Mouse (Mus musculus): ENCODE results near the gene Spred2.

DNA sequence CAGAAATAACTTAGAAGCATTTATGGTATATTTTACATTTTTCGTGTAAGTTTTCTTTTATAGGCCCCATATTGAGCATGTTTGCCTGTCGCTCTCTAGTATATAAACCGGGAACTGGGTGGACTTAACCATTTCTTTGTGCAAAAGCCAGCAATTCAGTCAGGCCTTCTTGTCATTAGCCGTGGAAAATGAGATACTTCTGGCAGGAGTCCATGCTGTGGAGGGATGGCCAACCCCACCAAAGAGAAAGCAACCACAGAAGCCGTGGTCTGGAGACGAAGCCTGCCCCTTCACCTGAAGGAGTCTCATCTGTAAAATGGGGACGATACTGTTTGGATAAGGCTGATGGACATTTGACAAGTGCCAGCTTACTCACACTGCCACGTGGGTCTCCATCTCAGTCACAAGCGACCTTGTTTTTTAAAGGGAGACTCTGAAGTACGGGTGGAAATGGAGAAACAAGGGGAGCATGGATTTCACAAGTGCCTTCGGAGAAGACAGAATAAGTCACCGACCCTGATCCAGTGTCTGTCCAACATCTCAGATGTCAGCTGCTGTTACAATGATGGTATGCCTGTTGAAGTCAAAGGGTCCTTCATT is 37.7 kb downstream of the Spred2 start:
- TF ChIP-seq CTCF (IDR thresholded peaks at IDR 0.05; ENCODE audit: borderline replicate concordance, control insufficient read depth, extremely low read depth, insufficient read depth, low read length, poor library complexity) = no peak
- no peak for TF ChIP-seq POLR2A (IDR thresholded peaks at IDR 0.05; ENCODE audit: control insufficient read depth, extremely low read depth, insufficient read depth, low read length, poor library complexity)

Data from thymus, adult 2 months (tissue).